Mouse (Mus musculus) embryonic stem cell, embryonic (primary cell): ENCODE results near the gene Cog3.

Experiments used
- CTCF ChIA-PET, 4 experiments: fragments of 300-600 bp in 2 of 4; fragments of 350-600 bp in 2 of 4; sonication (Branson Sonifier 250); formaldehyde crosslinking; loops; one replicate each; lab custom pipeline; 2022; ENCODE audit warnings: inconsistent platforms in 2 of 4; lab: Charles Lee
- POLR2A ChIA-PET, 4 experiments: fragments of 300-600 bp in 2 of 4; fragments of 350-600 bp in 2 of 4; sonication (Branson Sonifier 250); formaldehyde crosslinking; loops; one replicate each; lab custom pipeline; 2022; ENCODE audit warnings: antibody characterized with exemption in 4 of 4, inconsistent platforms in 1 of 4; lab: Charles Lee

The Cog3 gene

DNA sequence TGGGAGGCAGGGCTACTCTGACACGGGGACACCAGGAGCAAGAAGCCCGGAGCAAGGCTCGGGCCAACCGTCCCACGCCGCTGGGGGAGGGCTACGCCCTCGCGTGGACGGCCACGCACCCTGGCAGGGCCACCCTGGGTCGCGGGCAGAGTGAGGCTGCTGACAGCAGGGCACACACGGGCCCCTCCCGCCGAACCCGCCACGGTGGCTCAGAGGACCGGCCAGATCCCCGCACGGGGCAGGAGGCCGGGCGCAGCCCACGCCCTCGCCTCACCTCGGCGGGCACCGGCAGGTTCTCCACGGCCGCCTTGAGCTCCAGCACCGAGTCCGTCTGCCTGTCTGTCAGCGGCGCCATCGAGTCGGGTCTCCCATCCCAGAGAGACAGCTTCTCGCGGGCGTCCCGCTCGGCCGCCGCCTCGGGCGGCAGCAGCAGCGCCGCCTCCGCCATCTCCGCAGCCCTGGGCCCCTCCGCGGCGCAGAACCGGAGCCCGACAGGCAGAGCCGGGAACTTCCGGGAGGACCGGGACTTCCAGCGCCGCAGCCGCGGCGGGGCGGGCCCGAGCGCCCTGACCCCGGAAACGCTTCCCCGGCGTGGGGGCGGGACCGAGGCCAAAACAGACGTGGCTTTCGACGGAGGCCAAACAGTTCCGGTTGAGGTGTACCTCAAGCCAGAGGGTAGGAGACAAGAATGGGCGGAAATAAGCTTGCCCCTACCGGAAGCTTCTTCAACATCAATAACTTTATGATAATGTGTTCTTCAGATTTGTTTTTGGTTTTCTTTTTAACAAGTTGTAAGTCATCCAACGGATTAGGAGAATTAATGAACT, at the start of gene Cog3:
TSS of gene Cog3 (minus strand) at position 527 of the 827 bp plus-strand sequence.
- CTCF ChIA-PET: interaction anchor here (0.5 to 1.4 kb wide), 11 partner anchors 9 to 531 kb away, joined by 3 to 7 read pairs (median 4); partner anchors contain the start of gene Slc25a30 (in 2 of the 4)
- POLR2A ChIA-PET: interaction anchor here in 3 of 4 experiments (0.6 to 2.6 kb wide), 28 partner anchors 9 to 750 kb away, joined by 3 to 11 read pairs (median 4); partner anchors contain the start of genes Slc25a30 (in 3 of the 3), Tpt1 (in 1 of the 3) and Zc3h13 (in 1 of the 3)

GRCm38 (mm10) chr14:75797769-75798386, 43.6 kb upstream of the Cog3 start:
- ChIA-PET CTCF (interaction anchor here in 1 of 4 experiments (1.2 kb wide), 1 partner anchor 23 kb away, joined by 4 read pairs; no protein-coding TSS in a partner anchor), POLR2A (interaction anchor here in 2 of 4 experiments (0.9 to 2.6 kb wide), 4 partner anchors 9 to 36 kb away, joined by 3 to 11 read pairs (median 6); partner anchors contain the start of gene Slc25a30 (in 2 of the 2))

GRCm38 (mm10) chr14:75795918-75796317, 41.6 kb upstream of the Cog3 start:
- ChIA-PET CTCF (no interaction called here), POLR2A (interaction anchor here in 2 of 4 experiments (0.6 to 2.6 kb wide), 3 partner anchors 9 to 828 kb away, joined by 3 to 11 read pairs (median 9); partner anchors contain the start of gene Slc25a30 (in 2 of the 2))

DNA sequence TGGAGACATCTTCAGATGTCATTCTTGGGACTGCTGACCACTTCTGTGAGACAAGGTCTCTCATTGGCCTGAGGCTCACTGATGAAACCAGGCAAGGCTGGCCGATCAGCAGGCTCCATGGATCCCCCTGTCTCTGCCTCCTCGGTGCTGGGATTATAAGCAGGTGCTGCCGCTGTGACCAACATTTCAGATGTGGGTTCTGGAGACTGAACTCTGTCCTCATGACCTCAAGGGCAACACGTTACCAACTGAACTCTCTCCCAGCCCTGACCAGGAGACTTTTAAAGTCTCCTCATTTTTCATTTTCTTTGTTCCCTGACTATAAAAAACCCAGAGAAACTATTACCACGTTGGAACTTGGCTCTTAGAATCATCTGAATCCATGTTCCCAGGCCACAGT, 40.4 kb upstream of the Cog3 start:
- POLR2A ChIA-PET: no interaction called here
- CTCF ChIA-PET: no interaction called here

DNA sequence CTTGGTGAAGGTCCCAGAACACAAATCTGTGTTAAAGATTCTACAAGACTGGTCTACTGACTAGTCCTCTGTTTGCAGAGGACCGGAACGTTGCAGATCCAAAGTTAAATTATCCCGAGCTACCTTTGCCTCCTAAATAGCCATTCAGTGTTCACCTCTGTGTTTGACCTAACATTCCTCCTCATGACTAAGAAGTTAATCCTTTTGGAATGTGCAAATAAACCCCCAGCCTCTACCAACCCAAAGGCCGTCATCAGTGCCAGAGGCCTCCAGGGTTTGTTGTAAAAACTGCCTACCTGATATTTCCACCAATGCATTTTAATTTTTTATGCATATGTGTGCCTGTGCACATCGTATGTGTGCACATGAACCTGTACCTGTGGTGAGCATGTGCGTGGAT, 40.0 kb upstream of the Cog3 start:
- ChIA-PET CTCF (no interaction called here), POLR2A (no interaction called here)

DNA sequence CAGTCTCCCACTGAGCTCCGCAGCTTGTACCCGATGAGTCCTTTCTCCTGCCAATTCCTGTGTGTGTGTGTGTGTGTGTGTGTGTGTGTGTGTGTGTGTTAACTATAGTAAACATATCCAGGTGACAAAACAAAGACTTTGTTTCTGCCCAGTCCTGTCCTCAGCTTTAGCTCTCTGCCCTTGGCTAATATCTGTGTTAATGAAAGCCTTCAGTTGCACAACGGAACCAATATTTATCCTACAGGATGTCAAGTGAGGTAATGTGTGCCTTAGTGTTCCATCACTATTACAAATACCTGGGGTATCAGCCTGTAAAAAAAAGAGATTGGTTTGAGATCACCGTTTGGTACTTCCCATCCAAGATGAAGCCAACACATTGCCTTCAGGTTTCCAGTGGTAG, 38.8 kb upstream of the Cog3 start:
- ChIA-PET POLR2A (interaction anchor here in 1 of 4 experiments (1.4 kb wide), 1 partner anchor 10 kb away, joined by 3 read pairs; no protein-coding TSS in a partner anchor), CTCF (interaction anchor here in 2 of 4 experiments (0.6 to 1.1 kb wide), 2 partner anchors 36 to 72 kb away, joined by 3 read pairs; no protein-coding TSS in a partner anchor)

- ChIA-PET CTCF (no interaction called here), POLR2A (interaction anchor here in 1 of 4 experiments (1.4 to 1.6 kb wide), 2 partner anchors 8 to 9 kb away, joined by 3 to 4 read pairs; no protein-coding TSS in a partner anchor)
Measured at GRCm38 (mm10) chr14:75791372-75791771, 37.1 kb upstream of the Cog3 start.

DNA sequence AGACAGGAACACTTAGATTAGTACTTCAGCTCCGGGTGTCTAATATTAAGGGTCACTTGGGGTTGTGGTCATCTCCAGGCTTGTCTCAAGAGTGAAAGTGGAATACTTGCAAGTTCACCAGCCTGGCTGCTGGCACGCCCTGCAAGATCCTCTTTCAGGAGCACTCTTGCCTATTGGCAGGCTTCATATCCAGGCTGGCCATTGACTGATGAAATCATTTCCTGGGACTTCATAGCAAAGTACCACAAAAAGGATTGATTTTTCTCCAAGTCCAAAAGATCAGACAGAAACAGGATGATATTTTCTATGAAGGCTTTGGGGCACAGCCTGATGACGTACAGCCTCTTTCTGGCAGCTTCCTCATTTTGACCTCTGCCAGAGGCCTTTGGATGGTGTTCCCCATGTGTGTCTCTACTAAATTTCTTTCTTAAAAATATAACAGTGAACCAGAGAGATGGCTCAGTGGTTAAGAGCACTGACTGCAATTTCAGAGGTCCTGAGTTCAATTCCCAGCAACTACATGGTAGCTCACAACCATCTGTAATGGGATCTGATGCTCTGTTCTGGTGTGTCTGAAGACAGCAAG, 36.2 kb upstream of the Cog3 start:
- ChIA-PET POLR2A (interaction anchor here in 3 of 4 experiments (0.7 to 1.6 kb wide), 3 partner anchors 10 to 55 kb away, joined by 3 to 4 read pairs (median 3); no protein-coding TSS in a partner anchor), CTCF (no interaction called here)

GRCm38 (mm10) chr14:75789291-75789690, 35.0 kb upstream of the Cog3 start:
- CTCF ChIA-PET: interaction anchor here in 2 of 4 experiments (0.6 kb wide), 3 partner anchors 8 to 829 kb away, joined by 3 to 8 read pairs (median 5); no protein-coding TSS in a partner anchor
- POLR2A ChIA-PET: no interaction called here

DNA sequence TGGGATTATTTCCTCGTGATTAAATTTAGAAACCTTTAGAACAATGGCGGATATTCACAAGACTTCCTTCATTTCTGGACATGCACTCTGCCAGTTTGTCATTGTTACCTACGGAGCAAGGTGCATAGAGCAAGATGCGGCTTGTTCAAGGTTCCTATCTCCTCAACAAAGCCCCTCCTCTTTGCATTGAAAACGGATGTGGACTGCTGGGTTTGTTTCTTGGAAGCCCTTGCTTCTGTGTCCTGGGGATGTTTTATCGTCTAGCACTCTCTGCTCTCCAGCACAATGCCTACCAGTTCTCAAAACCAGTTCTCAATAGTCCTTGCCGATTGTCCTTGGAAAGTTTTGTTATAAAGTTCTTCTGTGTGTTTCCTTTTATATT, 33.5 kb upstream of the Cog3 start:
- ChIA-PET POLR2A (interaction anchor here in 3 of 4 experiments (0.7 to 3.4 kb wide), 32 partner anchors 9 to 297 kb away, joined by 3 to 28 read pairs (median 9); no protein-coding TSS in a partner anchor), CTCF (interaction anchor here in 3 of 4 experiments (1.0 to 2.1 kb wide), 6 partner anchors 20 to 111 kb away, joined by 3 to 11 read pairs (median 5); no protein-coding TSS in a partner anchor)

DNA sequence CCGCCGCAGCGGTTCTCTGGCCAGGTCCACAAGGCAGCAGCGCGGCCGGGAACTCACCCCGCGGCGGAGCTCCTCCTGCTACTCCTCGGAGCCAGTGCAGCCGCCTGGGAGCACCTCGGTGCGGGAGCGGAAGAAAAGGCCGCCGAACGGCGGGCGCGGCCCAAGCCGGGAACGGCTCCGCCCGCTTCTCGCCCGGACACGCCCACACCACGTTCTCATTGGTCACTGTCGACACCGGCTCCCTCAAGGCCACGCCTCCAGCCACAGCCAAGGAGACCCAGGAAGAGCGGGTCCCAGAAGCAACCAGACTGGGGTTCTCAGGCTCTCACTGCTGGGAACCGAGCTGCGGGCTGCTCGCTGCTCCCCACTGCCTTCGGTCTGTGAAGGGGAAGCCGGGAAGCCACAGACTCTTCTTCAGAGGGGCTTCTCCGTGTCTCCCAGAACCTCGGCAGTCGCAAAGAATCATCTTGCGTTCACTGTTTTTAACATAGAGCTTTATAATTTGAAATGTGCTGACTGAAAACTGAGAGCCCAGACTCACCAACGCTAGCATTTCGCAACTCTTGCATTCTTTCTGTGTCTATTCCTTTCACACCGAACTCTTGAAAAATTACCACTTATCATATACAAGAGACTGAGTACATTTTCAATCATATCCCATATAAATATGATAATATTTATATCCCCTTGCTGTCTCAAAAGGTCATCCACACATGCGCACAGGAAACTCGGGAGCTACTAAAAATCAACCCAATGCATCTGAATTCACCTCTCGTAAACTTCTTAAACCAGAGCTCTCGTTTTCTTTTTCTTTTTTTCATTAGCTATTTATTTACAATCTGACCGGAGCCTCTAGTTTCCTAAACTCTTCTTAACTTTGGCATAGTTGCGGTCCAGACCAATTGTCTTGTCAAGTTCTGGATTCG, 32.8 kb upstream of the Cog3 start, which contains the start of gene Slc25a30:
TSS of gene Slc25a30 (minus strand) at position 170 of the 926 bp plus-strand sequence.
- POLR2A ChIA-PET: interaction anchor here (0.5 to 3.4 kb wide), 81 partner anchors 10 to 1405 kb away, joined by 3 to 28 read pairs (median 5); partner anchors contain the start of genes Cog3 (in 3 of the 4), Gpalpp1 (in 1 of the 4), Rubcnl (in 1 of the 4) and Tpt1 (in 1 of the 4)

GRCm38 (mm10) chr14:75786424-75786867, 32.1 kb upstream of the Cog3 start:
- POLR2A ChIA-PET: interaction anchor here (0.5 to 3.4 kb wide), 79 partner anchors 9 to 1404 kb away, joined by 3 to 28 read pairs (median 5); partner anchors contain the start of genes Cog3 (in 3 of the 4), Gpalpp1 (in 1 of the 4), Rubcnl (in 1 of the 4) and Tpt1 (in 1 of the 4)
- CTCF ChIA-PET: interaction anchor here (0.6 to 2.1 kb wide), 19 partner anchors 18 to 161 kb away, joined by 3 to 12 read pairs (median 4); partner anchors contain the start of gene Cog3 (in 2 of the 4)

More for the DNA sequence above, 32.8 kb upstream of the Cog3 start, which contains the start of gene Slc25a30:
- CTCF ChIA-PET: interaction anchor here (0.6 to 2.1 kb wide), 16 partner anchors 18 to 112 kb away, joined by 3 to 12 read pairs (median 4); partner anchors contain the start of gene Cog3 (in 2 of the 4)

- ChIA-PET CTCF (interaction anchor here in 1 of 4 experiments (1.4 kb wide), 1 partner anchor 12 kb away, joined by 3 read pairs; no protein-coding TSS in a partner anchor), POLR2A (interaction anchor here in 1 of 4 experiments (1.2 kb wide), 2 partner anchors 23 to 40 kb away, joined by 3 read pairs; no protein-coding TSS in a partner anchor)
Measured at GRCm38 (mm10) chr14:75779913-75780312, 25.6 kb upstream of the Cog3 start.

- CTCF ChIA-PET: no interaction called here
- POLR2A ChIA-PET: interaction anchor here in 3 of 4 experiments (1.1 to 4.3 kb wide), 5 partner anchors 8 to 10 kb away, joined by 4 to 23 read pairs (median 7); partner anchors contain the start of gene Slc25a30 (in 3 of the 3)
Measured at GRCm38 (mm10) chr14:75776637-75777036, 22.3 kb upstream of the Cog3 start.

GRCm38 (mm10) chr14:75773431-75773830, 19.1 kb upstream of the Cog3 start:
- CTCF ChIA-PET: interaction anchor here in 3 of 4 experiments (0.6 to 1.8 kb wide), 4 partner anchors 12 to 56 kb away, joined by 3 to 7 read pairs (median 4); no protein-coding TSS in a partner anchor
- POLR2A ChIA-PET: interaction anchor here in 2 of 4 experiments (0.8 to 4.3 kb wide), 4 partner anchors 13 to 503 kb away, joined by 3 to 23 read pairs (median 12); partner anchors contain the start of gene Slc25a30 (in 2 of the 2)

DNA sequence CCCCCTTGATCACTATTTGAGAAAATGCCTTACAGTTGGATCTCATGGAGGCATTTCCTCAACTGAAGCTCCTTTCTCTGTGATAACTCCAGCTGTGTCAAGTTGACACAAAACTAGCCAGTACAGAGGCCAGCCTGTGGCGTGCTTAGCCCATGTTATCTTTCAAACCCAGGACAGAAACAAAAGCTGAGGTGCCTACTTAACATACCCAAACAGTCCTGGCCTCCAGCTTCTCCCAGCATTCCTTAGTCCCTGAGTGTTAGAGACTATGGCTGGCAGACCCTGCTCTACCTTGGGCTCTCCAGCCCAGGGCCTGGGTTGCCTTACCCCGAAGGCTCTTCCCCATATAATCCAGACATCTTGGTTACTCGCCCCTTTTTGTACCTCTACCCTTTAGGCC, 18.1 kb upstream of the Cog3 start:
- CTCF ChIA-PET: interaction anchor here in 2 of 4 experiments (1.5 to 1.8 kb wide), 2 partner anchors 11 to 57 kb away, joined by 3 to 4 read pairs; no protein-coding TSS in a partner anchor

More for the DNA sequence above, 18.1 kb upstream of the Cog3 start:
- POLR2A ChIA-PET: interaction anchor here in 2 of 4 experiments (0.9 to 4.3 kb wide), 3 partner anchors 9 to 14 kb away, joined by 5 to 23 read pairs (median 18); partner anchors contain the start of gene Slc25a30 (in 2 of the 2)
